Mouse (Mus musculus): ENCODE measurements at regions not wholly inside any gene's neighbourhood (a gene's known extent, or its start where the extent isn't known, plus 50 kb on each side); places are given as distances from the start of the nearest gene placed in this dataset.

DNA sequence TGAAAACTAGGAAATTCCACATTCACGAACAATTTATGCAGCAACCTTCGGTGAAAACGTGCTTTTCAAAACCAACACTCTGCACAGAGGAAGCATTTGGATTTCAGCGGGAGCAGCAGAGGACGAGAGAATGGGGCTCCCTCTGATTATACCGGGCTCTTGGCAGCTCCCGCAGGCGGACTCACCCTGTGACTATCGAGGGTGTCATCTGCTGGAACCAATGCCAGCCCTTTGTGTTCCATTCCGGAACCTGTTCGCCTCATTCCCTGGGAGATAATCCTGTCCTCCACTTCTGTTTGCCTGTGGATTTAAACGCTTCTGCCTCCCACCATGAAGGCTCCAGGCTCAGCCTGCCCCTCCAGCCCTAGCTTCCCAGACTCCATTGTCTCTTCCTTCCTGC is 77.1 kb downstream of the Utp18 start:
- in situ Hi-C loops (cut with MboI, MseI): loop anchor here in 1 of 2 experiments (25.0 kb wide), 1 partner anchor 1371 kb away; no protein-coding TSS in a partner anchor

DNA sequence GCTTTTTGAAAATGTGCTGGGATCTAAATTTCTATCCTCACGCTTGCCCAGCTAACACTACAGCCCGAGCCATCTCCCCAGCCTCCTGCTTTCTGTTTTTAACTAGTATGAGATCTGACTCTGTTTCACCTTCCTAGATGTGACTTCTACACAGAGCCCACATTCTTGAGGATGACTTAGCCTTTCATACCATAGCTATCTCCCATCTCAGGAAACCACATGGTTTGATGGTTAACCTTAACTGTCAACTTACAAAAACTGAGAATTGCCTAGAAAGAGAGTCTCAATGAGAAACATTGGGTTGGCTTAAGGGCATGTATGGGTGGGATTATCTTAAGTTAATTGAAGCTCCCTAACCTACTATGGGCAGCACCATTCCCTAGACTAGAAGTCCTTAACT is 78.4 kb downstream of the Utp18 start:
- in situ Hi-C loops (cut with MboI, MseI): loop anchor here in 1 of 2 experiments (25.0 kb wide), 1 partner anchor 1370 kb away; no protein-coding TSS in a partner anchor

DNA sequence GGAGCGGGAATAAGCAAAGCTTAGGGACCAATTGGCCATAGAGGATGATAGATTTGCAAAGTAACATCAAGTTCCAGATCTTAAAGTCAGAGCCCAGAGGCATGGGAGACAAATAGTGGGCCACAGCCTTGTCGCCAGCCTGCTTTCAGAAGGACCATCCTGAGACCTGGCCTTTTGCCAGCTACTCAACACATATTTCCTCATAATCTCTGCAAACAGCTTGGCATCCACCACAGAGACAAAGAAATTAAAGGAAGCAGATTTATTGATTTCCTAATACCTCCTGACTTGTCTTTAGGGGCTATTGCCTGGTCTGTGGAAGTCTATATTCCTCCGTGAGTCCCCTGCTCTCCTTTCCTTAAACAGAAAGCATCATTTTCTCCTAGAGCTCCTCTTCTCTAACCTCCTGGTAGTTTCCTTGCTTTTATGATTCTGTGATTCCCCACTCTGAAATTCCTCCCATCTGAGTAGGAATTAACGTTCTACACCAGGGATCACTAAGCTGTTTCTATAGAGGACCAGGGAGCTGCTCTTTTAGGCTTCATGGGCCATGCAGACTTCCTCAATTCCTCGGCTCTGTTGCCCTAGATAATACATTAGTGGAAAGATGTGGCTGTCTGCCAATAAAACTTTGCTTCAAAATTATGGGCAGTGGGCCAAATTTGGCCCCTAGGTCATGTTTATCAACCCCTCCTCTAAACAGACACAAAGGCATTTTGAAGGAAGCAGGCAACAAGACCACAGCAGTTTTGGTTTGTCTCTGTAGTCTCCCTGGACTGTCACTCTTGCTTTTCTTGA is 114.2 kb downstream of the Utp18 start:
- in situ Hi-C loops (cut with MboI, MseI): no loop called here

DNA sequence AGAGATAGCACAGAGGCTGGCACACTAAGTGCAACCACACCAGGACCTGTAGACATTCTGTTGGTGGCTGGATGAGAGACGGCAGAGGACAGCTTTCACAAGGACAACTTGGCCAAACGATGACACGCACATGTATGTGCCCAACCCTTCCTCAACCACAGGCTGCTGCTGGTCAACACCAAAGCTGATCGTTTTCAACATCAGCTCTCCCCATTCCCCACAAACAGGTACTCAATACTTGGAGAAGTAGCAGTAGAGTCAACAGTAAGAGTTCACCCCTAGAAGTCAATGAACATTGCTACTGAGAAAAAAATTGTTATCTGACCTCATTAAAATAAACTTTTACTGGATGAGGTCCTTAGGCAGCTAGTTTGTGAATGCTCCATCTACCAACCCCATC is 119.6 kb downstream of the Utp18 start:
- in situ Hi-C loops (cut with MboI, MseI): no loop called here

DNA sequence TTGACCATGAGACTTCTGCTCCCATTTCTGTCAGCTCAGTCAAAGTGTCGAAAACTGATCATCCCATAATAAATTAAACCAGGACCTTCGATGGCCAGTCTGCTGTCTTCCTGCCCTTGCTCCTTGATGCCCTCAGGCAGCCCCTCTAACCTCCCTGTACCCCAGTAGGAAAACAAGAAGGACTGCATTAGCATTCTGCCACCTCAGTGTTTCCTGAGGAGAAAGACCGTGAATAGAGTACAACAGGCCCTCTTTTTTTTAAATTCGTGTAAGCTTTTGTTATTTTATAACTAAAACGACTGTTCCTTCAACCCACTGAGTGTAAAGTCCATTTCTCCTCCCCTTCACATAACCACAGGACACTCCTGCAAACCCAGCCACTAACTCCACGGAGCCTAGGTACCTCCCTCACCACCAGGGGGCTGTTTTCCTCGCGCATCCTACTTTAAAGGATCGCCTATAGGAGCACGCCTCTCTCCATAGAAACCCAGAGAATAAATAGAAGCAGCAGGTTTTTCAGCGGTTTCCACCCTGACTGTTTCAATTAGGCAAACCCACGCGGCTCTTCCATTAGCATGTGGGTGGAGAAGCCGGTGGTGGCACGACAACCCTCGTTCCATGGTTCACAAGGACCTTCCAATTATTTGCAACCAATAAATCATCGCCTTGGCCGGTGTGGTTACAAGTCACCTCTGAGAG is 122.6 kb downstream of the Utp18 start:
- in situ Hi-C loops (cut with MboI, MseI): no loop called here

- in situ Hi-C loops (cut with MboI, MseI): no loop called here
Observed at GRCm38 (mm10) chr11:93757825-93758224, 127.7 kb downstream of the Utp18 start.

DNA sequence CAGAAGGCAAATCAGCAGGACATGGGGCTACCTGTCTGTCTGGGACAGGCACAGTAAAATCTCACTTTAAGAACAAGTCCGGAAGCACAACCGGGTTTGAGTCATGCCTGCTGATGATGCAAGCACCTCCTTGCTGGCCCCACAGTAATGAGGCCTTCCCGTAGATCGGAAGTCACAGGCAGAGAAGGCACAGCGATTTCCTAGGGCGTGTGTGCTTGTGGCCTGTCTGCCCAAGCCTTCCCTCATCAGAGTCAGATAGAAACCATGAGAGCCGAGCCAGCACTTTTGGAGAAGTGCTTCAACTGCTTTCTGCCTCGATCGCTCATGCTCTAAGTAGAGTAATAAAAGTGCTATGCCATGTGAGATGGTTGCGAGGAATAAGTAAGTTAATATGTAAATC is 148.9 kb downstream of the Utp18 start:
- in situ Hi-C loops (cut with MboI, MseI): no loop called here

GRCm38 (mm10) chr11:93733568-93734185 is 151.9 kb downstream of the Utp18 start:
- in situ Hi-C loops (cut with MboI, MseI): no loop called here

DNA sequence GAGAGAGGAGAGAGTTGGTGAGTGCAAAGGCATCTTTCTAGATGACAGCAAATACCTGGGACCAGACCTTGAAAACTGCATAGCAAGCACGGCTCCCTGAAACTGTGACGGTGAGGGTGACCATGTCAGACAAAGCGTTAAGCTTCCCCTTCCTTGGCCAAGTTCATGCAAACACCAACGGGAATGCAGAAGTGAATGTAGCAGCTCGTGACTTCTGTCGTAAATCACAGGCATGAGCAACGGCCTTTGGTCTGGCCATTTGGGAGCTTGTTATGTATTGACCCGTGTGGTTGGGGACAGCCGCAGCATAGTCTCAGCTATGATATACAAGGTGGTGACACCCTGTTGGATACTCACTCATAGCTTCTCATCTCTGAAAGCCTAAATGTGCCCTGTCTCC is 156.4 kb downstream of the Utp18 start:
- in situ Hi-C loops (cut with MboI, MseI): no loop called here

DNA sequence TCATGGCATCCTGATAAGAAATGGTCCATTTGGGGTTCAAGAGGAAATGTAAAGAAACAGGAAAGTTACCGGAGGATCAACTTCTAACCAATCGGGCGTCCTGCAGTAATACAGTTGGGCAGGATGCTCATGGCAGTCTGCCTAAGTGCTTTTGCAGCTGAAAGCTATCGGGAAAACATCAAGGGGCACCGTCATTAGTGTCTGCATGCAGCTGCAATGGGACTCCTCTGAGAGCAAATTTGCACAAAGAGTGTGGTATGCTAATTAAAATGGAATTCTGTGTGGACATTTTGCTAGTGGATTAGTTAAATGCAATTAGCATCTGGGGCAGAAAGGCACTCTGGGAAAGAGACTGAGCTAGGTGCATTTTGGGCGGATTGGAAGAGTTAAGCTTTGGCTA is 160.3 kb downstream of the Utp18 start:
- in situ Hi-C loops (cut with MboI, MseI): no loop called here

- in situ Hi-C loops (cut with MboI, MseI): no loop called here
Observed at GRCm38 (mm10) chr11:93719141-93719540, 166.4 kb downstream of the Utp18 start.

DNA sequence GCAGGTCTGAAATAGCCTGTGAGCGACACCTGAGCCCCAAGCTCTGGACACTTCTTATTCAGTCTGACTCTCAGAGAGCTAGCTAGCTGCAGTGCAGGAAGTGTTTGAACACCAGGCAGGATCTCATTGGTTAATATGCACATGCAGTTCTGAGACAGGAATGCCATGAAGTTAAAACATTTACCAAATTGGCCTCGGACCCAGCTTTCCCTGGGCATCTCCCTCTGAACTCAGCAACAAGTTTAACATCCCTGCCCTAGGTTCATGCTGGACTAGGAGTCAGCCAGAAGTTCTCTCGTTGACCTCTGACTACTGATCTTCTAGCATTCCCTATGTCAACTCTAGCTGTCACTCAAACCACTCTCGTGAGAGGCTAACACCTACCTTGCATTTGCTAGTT is 175.9 kb downstream of the Utp18 start:
- in situ Hi-C loops (cut with MboI, MseI): no loop called here

DNA sequence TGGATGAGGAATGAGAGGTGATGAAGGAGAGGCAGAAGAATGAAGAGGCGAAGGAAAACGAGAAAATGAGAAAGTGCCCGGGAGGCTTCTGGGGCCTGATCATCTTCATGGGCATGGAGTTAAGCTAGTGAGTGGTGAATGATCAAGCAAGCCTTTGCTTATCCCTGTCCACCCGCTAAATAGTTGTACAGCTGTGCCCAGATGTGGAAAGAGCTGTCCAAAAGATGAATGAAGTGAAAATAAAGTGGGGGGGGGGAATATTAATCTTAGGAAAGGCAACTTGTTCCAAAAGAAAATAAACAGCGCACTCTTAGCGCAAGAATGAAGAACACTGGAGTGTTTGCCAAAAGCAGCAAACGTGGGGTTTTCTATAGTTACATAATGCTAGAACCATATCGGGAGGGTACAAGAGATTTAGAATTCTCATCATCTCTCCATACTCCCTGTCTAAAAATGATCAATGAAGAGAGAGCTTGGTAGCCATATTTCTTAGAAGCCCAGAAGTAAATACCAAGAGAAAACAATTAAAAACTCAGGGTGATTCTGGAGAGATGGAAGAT is 188.5 kb downstream of the Utp18 start:
- in situ Hi-C loops (cut with MboI, MseI): no loop called here

GRCm38 (mm10) chr11:93696096-93696890 is 189.3 kb downstream of the Utp18 start:
- in situ Hi-C loops (cut with MboI, MseI): no loop called here

DNA sequence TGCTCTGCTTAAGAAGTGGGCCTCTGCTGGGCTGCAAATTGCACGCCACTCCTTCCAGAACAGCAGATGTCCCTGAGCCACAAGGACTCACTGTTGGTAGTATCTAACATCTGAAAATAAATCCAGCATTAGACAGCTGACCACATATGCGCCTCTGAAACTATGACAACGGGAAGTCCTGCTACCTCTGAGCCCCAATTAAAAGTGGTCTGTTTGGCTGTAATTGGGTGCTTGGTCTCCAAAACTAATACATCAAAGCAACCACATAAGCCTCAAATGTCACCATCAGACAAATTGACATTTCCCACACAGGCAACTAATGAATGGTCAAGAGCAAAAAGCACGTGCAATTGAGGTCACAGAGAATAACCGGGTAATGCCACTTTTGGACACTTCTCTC is 201.9 kb downstream of the Utp18 start:
- in situ Hi-C loops (cut with MboI, MseI): no loop called here

GRCm38 (mm10) chr11:93676299-93676698 is 209.3 kb downstream of the Utp18 start:
- in situ Hi-C loops (cut with MboI, MseI): loop anchor here in 1 of 2 experiments (10.0 kb wide), 1 partner anchor 1621 kb away; no protein-coding TSS in a partner anchor

DNA sequence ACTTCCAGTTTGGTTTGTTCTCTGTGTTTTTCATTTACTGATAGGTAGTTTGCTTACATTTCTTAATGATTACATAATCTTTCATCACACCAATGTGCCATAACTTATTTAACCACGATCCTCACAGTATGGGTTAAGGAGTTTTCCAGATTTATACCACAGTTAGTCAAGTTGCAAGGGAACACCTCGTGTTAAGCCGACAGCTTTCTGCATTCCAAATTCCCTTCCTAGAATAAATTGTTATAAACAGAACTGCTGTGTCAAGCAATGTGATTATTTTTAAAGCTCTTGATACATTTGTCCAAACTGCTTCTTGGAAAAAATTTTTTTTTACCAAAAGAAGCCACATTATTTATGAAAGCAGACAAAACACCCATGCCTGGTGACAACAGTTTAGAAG is 213.5 kb downstream of the Utp18 start:
- in situ Hi-C loops (cut with MboI, MseI): loop anchor here in 1 of 2 experiments (10.0 kb wide), 1 partner anchor 1617 kb away; no protein-coding TSS in a partner anchor

DNA sequence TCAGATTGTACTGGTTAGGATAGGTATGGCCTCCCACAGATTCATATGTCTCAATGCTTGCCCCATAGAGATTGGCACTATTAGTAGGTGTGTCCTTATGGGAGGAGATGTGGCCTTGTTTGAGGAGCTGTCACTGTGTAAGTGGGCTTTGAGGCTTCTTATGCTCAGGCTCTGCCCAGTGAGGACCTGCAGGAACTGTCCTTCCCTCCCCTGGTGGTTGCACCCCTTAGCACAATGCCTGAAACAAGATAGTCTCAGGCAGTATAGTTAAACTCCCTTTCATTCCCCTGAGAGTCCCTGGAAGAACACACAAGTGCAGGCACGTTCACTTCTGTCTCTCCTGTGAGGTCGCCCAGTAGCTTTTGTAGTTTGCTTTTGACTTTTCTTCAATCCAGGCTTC is 223.9 kb downstream of the Utp18 start:
- in situ Hi-C loops (cut with MboI, MseI): no loop called here

DNA sequence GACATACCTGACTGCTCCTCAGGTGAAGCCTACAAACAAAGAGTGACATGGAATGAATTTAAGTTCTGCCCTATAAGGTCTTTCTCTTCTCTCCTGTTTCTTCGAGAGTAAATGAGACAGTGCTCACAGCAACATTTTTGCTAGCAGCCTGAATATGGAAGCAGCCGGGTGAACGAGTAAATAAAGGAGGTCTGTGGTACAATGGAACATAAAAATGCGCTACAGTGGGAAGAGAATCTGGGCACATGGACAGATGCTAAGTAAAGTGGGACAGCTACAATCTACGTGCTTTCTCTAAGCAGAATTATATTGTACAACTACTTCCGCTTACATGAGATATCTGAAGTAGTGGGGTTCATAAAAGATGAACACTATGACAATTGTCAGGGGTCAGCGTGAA is 225.2 kb downstream of the Utp18 start:
- in situ Hi-C loops (cut with MboI, MseI): no loop called here

GRCm38 (mm10) chr11:93658719-93659118 is 226.8 kb downstream of the Utp18 start:
- in situ Hi-C loops (cut with MboI, MseI): no loop called here

- in situ Hi-C loops (cut with MboI, MseI): no loop called here
Observed at GRCm38 (mm10) chr11:93655602-93656239, 229.8 kb downstream of the Utp18 start.
